Mouse (Mus musculus): ENCODE data around the gene Polrmt. TPM values are rescaled to one million over a fixed set of nuclear protein-coding genes. Genes with fewer than 3 reads are reported as not detected.
"Not testable (repeated sequence)": the region's sequence is repeated elsewhere in the genome, so short reads cannot be mapped to it uniquely, and the experiment has no call there.

Polrmt gene
- polyA plus RNA-seq, 1 experiment from 2014 or later: 48.3 TPM

- WGBS: 4% methylated on average over 5 of the region's 5 CpGs
- Histone ChIP-seq H3K36me3 (replicated peaks) (no peaks in the 10 kb centered on the region), H3K27me3 (replicated peaks) (no peaks in the 10 kb centered on the region), H3K4me1 (peaks cover 41% of the 10 kb centered on the region), H3K27ac (no peak overlapping the region), H3K4me3 (peak overlapping the region; percentile 99; the same call in 1 of the 2 replicates), H3K9ac (peak overlapping the region; percentile 29; the same call in 1 of the 2 replicates), H3K4me2 (peak overlapping the region; percentile 89), H3K9me3 (no peaks in the 10 kb centered on the region)
- ATAC-seq (replicated peaks): no peak
These were observed 22.0 kb upstream of the Polrmt start for GRCm38 (mm10) chr10:79768400-79768799.

- Histone ChIP-seq H3K4me3 (peak overlapping the region; percentile 99), H3K4me2 (peak overlapping the region; percentile 89), H3K27ac (peak overlapping the region; percentile 93), H3K9ac (peak overlapping the region; percentile 97), H3K4me1 (peaks cover 41% of the 10 kb centered on the region), H3K9me3 (no peaks in the 10 kb centered on the region), H3K27me3 (replicated peaks) (no peaks in the 10 kb centered on the region), H3K36me3 (replicated peaks) (no peaks in the 10 kb centered on the region)
- ATAC-seq (replicated peaks): peak; percentile 89
- WGBS: 8% methylated on average over 40 of the region's 40 CpGs
These were observed 21.2 kb upstream of the Polrmt start for GRCm38 (mm10) chr10:79767372-79768244.

- H3K36me3 ChIP-seq (replicated peaks): 0 out of 2 replicates have a peak, but pooled peaks cover 4% of the 10 kb centered on the region
- peak within 1 kb of the TSS; percentile 99 for H3K4me3 ChIP-seq
- H3K4me2 ChIP-seq: peak within 1 kb of the TSS; percentile 89
- H3K9me3 ChIP-seq: no peaks in the 10 kb centered on the region
- H3K27me3 ChIP-seq (replicated peaks): no peaks in the 10 kb centered on the region
- peak within 1 kb of the TSS; percentile 93 for H3K27ac ChIP-seq
- under 1% methylated on average over 100 of the region's 101 CpGs for WGBS
- peak within 1 kb of the TSS; percentile 97 for H3K9ac ChIP-seq
- peaks cover 41% of the 10 kb centered on the region for H3K4me1 ChIP-seq
- ATAC-seq (replicated peaks): peak; percentile 88
These were observed 20.3 kb upstream of the Polrmt start, which contains the start of gene Rnf126 for GRCm38 (mm10) chr10:79766508-79767325. Gene Rnf126 (minus strand): TSS chr10:79766952.

GRCm38 (mm10) chr10:79766001-79766507 is 19.7 kb upstream of the Polrmt start:
- H3K36me3 ChIP-seq (replicated peaks): peaks cover 10% of the 10 kb centered on the region; the same call in 1 of the 2 replicates
- H3K9me3 ChIP-seq: no peaks in the 10 kb centered on the region
- H3K4me2 ChIP-seq: peak overlapping the region; percentile 89
- peak overlapping the region; percentile 97 for H3K9ac ChIP-seq
- H3K27ac ChIP-seq: peak overlapping the region; percentile 93
- 10% methylated on average over 16 of the region's 16 CpGs for WGBS
- peaks cover 41% of the 10 kb centered on the region for H3K4me1 ChIP-seq
- H3K27me3 ChIP-seq (replicated peaks): no peaks in the 10 kb centered on the region
- H3K4me3 ChIP-seq: peak overlapping the region; percentile 99
- peak; percentile 1 for ATAC-seq (replicated peaks)

GRCm38 (mm10) chr10:79765228-79765745 is 18.9 kb upstream of the Polrmt start:
- Histone ChIP-seq H3K36me3 (replicated peaks) (peaks cover 18% of the 10 kb centered on the region; the same call in 1 of the 2 replicates), H3K27me3 (replicated peaks) (no peaks in the 10 kb centered on the region), H3K9ac (no peak overlapping the region), H3K4me2 (peak overlapping the region; percentile 89), H3K4me1 (peaks cover 41% of the 10 kb centered on the region), H3K27ac (no peak overlapping the region), H3K4me3 (peak overlapping the region; percentile 99), H3K9me3 (no peaks in the 10 kb centered on the region)
- WGBS: 66% methylated on average over 2 of the region's 2 CpGs
- ATAC-seq (replicated peaks): no peak

- no peak for ATAC-seq (replicated peaks)
- H3K9me3 ChIP-seq: no peaks in the 10 kb centered on the region
- peaks cover 41% of the 10 kb centered on the region for H3K4me1 ChIP-seq
- H3K27ac ChIP-seq: no peak overlapping the region
- H3K4me2 ChIP-seq: no peak overlapping the region
- no peak overlapping the region for H3K4me3 ChIP-seq
- peaks cover 22% of the 10 kb centered on the region for H3K36me3 ChIP-seq (replicated peaks)
- no peaks in the 10 kb centered on the region for H3K27me3 ChIP-seq (replicated peaks)
- no peak overlapping the region for H3K9ac ChIP-seq
- 92% methylated on average over 7 of the region's 7 CpGs for WGBS
These were observed 17.9 kb upstream of the Polrmt start for GRCm38 (mm10) chr10:79764234-79764633.

- Histone ChIP-seq H3K27me3 (replicated peaks) (no peaks in the 10 kb centered on the region), H3K9ac (no peak overlapping the region), H3K4me3 (no peak overlapping the region), H3K36me3 (replicated peaks) (peaks cover 36% of the 10 kb centered on the region), H3K9me3 (no peaks in the 10 kb centered on the region), H3K4me1 (peaks cover 32% of the 10 kb centered on the region), H3K27ac (no peak overlapping the region), H3K4me2 (no peak overlapping the region)
- 88% methylated on average over 3 of the region's 3 CpGs for WGBS
- no peak for ATAC-seq (replicated peaks)
These were observed 16.5 kb upstream of the Polrmt start for GRCm38 (mm10) chr10:79762875-79763274.

- Histone ChIP-seq H3K36me3 (replicated peaks) (peaks cover 53% of the 10 kb centered on the region), H3K9ac (no peak overlapping the region), H3K27ac (no peak overlapping the region), H3K27me3 (replicated peaks) (no peaks in the 10 kb centered on the region), H3K9me3 (no peaks in the 10 kb centered on the region), H3K4me1 (peaks cover 21% of the 10 kb centered on the region), H3K4me3 (no peak overlapping the region), H3K4me2 (no peak overlapping the region)
- WGBS: 94% methylated on average over 11 of the region's 11 CpGs
- ATAC-seq (replicated peaks): no peak
These were observed 14.3 kb upstream of the Polrmt start for GRCm38 (mm10) chr10:79760603-79761143.

GRCm38 (mm10) chr10:79759675-79760074 is 13.3 kb upstream of the Polrmt start:
- not testable (repeated sequence) for ATAC-seq (replicated peaks); H3K9ac ChIP-seq; H3K4me2 ChIP-seq; H3K27ac ChIP-seq; H3K4me3 ChIP-seq; H3K27me3 ChIP-seq (replicated peaks); H3K9me3 ChIP-seq
- 90% methylated on average over 1 of the region's 1 CpGs for WGBS
- Histone ChIP-seq H3K36me3 (replicated peaks) (peaks cover 53% of the 10 kb centered on the region), H3K4me1 (peaks cover 17% of the 10 kb centered on the region)

- Histone ChIP-seq H3K4me2 (no peak overlapping the region), H3K4me1 (peaks cover 8% of the 10 kb centered on the region), H3K4me3 (no peak overlapping the region), H3K36me3 (replicated peaks) (peaks cover 49% of the 10 kb centered on the region), H3K9me3 (no peaks in the 10 kb centered on the region), H3K9ac (no peak overlapping the region), H3K27ac (no peak overlapping the region), H3K27me3 (replicated peaks) (no peaks in the 10 kb centered on the region)
- ATAC-seq (replicated peaks): no peak
- WGBS: 92% methylated on average over 24 of the region's 24 CpGs
These were observed 10.3 kb upstream of the Polrmt start for GRCm38 (mm10) chr10:79756660-79757059.

- Histone ChIP-seq H3K4me1 (peaks cover 8% of the 10 kb centered on the region), H3K9ac (no peak overlapping the region), H3K36me3 (replicated peaks) (peaks cover 41% of the 10 kb centered on the region), H3K27me3 (replicated peaks) (no peaks in the 10 kb centered on the region), H3K4me2 (no peak overlapping the region), H3K4me3 (no peak overlapping the region), H3K9me3 (no peaks in the 10 kb centered on the region), H3K27ac (no peak overlapping the region)
- ATAC-seq (replicated peaks): peak; percentile 19; the same call in 1 of the 2 replicates
- 81% methylated on average over 3 of the region's 3 CpGs for WGBS
These were observed 9.5 kb upstream of the Polrmt start for GRCm38 (mm10) chr10:79755854-79756253.

Measured in midbrain, embryonic 15.5 days (tissue).